Mouse (Mus musculus): ENCODE results near the gene Rgl1.

Gene Rgl1

DNA sequence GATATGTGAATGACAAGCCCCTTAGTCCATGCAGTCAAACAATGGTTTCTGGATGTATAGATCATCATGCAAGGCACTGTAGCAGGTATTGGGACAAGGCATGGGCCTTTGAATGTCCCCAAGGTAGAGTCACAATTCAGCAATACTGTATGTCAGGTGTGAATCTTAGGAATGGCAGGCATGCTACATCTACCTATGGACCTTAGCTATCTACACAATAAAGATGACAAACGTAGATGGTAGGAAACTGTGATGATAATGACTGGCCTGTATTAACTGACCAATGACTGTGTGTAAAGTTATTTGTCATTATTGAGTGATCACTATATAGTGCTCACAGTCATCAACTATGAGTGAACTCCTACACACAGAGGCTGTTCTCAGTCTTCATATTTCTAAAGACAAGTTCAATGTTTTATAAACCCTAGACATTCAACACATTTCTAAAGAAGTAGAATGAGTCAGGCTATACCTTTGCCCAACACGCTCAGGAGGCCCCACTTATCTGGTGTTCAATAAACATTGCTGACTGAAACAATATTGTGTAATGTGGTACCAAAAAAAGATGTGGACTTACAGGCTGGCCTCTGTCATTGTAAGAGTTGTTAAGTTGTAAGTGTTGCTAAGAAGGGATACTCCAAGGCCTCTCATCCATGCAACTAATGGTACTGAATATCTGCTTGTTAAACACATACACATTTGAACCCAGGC lies 222.5 kb downstream of the Rgl1 start:
- DNase-seq (ENCODE audit: low spot score) = no peak

DNA sequence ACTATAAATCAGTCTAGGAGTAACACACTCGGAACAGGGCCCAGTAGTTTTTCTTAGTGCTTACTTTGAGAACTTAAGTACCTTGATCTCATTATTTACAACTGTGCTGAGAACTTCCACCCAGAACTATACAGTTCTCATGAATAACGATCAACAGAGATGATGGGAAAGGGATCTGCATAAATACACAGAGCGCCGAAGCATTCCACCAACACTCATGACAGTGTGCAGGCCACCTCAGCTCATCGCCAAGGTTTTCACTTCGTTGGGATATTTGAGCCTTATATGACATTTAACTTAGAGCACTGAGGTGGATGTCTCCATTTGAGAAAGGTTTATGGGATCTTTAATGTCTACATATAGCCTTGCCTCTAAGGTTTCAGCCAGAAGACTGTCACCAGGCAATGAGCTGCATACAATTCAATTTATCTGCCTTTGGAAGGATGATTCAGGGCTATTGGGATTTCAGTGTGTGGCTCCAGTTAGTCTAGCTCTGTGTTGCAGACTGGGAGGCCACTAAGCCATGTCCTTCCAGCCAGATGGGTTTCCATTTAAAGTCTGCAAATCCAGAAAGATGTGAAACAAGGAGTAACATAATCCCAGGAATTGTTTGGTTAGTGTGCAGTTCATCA lies 223.3 kb downstream of the Rgl1 start:
- DNase-seq (ENCODE audit: low spot score) = no peak

DNA sequence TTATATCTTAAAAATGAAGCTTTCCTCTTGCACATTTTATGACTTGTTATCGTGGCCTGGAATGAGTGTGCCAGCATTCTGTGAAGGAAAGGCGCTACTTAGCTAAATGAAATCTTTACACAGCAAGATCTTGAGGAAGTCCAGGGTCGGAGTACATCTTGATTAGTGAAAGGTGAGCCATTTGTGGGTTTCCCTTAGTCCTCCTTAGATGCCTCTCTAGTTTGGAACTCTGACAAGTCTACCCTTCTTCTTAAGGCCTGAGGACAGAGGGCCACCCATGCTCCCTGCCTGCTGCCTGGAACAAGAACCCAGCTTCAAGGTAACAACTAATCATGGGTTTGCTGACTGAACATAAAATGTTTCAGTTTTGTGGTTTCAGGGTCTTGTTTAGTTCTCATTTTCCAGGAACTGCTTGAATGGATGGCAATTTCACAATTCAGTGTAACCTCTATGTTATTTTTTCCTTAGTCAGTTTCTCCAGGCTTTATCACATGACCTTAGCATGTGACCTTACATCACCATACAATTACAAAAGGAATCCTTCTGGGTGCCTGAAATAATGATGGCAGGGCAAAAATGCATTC lies 225.8 kb downstream of the Rgl1 start:
- DNase-seq (ENCODE audit: low spot score) = no peak

DNA sequence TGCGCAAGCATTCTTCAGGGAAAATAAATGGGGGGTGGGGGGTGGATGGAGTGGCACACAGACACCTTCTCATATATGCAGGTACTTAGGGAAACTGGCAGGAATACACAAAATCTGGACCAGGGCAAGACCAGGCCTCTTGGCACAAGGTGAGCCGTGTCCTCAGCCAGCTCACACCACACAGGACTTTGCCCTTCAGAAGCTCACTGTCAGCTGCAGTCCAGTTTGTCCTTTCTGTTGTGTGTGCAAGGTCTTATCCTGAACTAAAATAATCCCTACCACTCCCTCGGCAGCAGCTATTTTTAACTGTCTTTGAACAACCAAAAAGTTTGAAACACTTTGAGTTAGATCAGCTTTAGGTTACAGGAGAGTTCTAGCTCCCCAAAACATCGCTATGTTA lies 227.3 kb downstream of the Rgl1 start:
- DNase-seq (ENCODE audit: low spot score) = no peak

DNA sequence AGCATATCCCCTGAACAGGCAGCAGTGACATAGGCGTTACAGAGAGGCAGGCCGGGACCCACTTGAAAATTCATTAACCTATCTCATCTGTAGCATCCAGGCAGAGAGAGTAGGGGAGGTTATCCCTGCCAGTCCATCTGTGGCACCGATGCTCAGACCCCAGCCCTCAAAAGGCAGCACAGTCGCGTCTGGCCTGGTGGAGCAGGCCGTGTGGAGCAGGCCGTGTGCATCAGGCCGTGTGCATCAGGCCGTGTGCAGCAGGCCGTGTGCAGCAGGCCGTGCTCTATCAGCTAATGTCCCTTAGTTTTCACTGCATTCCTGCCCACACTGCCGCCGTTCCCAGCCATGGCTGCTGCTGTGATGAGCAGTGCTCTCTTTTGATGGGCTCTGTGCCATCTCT lies 229.0 kb downstream of the Rgl1 start:
- no peak for DNase-seq (ENCODE audit: low spot score)

DNA sequence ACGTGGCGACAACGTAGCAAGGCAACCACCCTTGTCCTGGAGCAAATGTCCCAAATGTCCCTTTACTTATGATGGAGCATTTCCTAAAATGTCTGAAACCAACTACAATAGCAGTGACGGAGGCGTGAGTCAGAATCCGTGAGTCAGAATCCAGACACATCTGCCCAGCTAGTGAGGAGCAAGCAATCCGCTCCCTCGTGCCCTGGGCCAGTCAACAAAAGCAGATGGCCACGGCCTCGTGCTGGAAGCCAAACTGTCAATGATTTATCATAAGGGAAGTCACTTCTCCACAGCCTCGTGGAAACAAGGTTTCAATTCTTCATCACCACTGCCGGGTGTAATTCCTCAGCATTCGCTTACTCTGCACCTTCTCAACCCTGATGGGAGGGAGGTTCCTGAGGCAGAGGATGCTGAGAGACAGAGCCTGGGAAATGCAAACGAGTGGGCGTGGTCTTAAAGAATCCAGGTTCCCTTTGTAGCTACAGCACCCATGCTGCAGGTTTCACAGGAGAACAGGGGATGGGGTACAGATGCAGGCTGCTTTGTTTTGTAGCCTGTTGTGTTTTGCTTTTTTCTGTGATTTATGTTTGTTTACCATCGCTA lies 229.6 kb downstream of the Rgl1 start:
- DNase-seq (ENCODE audit: low spot score) = no peak

DNA sequence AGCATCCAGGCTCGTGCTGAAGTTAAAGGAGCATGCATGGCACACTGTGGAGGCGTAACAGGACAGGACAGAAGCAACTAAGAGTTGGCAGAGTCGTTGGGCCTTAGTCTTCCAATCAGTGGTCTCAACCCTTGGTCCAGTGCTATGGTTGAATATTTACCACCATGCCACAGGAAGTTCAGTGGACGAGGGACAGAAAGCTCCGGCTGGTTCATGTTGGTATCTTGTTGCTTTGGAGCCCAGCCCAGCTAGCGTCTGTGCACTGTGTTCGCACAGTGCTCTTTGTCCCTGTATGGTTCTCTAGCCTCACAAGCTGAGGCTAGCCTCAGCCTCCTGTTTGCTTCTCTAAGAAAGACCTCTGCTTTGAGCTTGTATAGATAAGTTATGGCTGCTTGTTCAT lies 231.6 kb downstream of the Rgl1 start:
- no peak for DNase-seq (ENCODE audit: low spot score)

DNA sequence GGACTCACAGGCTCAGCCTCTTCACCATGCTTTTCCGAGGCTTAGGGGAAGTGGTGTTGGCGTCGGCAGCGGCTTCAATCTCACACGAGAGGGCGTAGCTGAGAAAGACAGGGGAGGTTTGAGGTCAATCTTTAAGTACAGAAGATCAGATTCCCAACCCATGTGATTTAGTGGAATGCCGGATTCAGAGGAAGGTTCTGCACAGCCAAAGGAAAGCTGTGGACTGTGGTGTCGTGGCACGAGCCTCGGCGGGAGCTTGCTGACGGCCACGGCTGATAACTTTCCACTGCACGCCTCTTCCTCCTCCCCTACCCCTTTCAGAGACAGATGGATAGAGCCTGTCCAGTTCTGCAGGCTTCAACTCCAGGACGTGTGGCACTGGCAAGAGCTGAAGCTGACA lies 234.7 kb downstream of the Rgl1 start:
- DNase-seq (ENCODE audit: low spot score) = no peak

DNA sequence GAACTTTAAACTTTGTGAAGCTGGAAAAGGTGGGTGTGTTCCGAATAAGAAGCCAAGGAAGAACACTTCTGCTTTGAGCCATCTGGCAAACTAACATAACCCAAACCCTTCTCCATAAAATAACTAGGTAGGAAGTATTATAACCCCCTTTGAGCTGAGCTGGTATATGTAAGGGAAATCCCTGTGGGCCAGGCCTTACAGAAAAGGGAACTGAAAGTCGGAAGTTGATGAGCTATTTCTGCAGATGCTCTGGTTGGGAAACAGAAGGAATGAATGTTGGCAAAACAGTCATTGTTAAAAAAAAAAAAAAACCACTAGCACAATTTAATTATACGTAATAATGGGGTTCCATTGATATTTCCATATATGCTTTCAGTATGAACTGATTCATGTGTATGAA lies 237.4 kb downstream of the Rgl1 start:
- no peak for DNase-seq (ENCODE audit: low spot score)

DNA sequence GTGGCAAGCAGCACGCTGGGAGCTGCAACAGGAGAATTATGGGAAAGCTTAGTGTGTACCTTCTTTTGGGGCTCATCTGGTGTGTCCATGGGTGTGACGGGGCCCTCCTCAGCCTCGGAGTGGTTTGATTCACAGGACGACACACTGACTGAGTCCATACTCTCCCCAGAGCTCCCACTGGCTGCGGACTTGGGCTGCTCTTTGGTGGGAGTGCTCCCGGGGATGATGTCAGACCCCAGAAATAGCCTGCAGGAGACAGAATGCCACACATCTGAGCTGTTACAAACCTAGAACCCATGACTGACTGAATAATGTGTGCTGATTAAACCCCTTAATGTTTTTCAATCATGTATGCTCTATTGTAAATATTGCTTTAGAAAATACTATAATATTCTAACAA lies 237.9 kb downstream of the Rgl1 start:
- no peak for DNase-seq (ENCODE audit: low spot score)

DNA sequence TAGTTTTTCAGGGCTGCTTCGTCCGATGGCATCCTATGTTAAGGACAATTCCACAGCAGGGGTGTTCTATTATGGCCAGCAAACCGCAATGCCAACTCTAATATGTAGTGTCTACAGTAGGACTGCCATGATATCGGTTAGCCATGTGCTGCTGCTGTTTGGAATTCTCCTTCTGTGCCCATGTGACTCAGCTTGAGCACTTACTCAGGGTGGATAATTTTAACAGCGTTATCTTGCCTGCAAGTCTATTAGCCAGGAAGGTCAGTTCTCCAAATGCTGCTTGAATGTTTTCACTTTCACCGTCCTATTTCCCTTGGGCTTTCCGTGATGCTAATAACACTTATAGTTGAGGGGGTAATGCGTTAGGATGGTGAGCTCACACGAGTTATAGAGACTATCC lies 240.0 kb downstream of the Rgl1 start:
- no peak for DNase-seq (ENCODE audit: low spot score)

DNA sequence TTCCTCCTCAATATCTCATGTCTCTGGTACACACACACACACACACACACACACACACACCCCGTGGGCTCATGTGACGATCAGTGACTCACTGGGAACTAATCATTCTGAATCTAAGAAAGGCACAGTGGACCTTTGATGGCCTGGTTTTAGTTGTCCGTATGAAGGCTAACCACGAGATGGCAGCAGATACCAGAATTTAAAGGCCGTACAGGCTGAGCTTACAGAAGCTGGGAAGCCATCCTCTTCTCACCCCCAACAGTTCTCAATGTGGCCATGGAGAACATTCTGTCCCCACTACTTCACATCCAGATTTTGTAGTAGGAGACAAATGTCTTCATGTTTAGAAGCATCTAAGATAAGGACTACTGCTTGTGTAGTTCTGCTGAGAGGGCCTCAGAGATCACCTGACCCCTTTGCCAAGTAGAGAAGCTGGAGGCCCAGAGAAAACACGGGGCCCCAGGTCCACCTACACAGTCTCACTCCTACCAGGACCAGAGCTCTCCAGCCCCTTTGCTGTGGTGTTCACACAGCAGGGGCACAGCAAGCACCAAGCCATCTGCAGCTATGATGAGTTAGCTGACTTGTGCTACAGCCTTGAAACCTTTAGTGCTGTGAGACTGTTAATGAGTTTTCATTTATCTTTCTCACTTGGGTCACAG lies 241.0 kb downstream of the Rgl1 start:
- peak; percentile 88 for DNase-seq (ENCODE audit: low spot score)

DNA sequence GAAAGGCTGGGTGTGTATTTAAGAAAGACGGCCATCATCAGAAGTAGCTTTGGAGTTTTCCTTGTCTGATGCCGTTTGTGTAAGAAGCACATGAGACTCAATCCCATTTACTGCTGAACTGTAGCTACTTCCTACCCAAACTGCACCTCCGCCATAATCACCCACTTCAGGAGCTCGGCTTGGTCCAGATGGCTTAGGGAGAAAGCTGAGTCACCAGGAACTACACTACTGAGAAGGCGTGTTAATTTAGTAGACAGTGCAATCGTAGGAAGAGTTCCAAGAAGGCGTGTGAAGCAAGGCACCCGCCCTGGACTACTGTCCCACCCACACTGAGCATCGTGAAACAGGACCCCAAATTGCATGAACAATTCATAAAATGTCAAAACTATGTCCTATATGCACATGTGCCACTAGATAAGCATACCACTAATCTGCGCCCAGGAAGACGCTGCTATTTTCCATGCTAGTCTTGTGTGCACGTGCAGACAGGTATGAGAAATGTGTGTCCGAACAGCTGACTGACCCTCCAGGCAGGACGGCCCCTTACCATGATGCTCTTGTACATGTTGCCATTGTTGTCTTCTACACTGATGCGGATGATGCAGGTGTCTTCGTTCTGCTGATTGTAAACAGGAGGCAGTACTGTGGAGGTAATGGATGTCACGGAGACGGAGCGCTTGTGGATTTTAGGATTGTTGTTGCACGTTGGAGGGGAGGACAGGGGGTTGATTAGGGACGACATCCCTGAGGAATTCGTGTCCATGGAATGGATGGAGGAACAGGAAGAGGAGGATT lies 241.9 kb downstream of the Rgl1 start:
- DNase-seq (ENCODE audit: low spot score) = peak; percentile 61

DNA sequence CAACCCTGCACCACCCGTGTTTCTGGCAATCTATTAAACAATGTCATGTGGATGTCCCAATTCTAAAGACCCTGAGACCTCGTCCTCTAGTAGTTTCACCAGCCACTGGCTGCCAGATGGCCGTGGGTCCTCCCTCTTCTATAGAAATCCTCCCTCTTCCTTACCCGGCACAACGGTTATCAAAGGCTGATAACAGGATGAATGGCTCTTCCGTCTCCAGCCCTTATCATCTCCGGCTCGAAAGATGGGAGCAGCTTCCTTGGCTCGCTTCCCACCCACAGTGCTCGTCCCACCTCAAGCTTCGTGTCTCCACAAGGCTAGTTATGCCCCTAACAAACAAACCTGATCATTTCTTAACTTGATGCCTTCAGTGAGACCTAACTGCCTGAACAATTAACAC lies 242.9 kb downstream of the Rgl1 start:
- DNase-seq (ENCODE audit: low spot score) = no peak

DNA sequence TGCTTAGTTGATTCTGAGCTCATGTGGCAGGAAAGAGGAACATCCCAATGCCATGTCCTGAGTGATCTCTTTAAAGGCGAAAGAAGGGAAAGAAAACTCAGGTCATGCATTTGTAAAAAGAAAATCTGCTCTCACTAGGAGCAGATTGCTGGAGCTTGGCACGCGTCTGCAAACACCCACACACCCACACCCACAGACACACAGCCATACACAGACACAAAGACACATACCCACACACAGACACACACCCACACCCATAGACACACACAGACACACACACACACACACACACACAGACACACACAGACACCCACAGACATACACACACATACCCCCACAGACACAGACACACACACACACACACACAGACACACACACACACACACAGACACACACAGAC lies 243.9 kb downstream of the Rgl1 start:
- peak; percentile 76 for DNase-seq (ENCODE audit: low spot score)

DNA sequence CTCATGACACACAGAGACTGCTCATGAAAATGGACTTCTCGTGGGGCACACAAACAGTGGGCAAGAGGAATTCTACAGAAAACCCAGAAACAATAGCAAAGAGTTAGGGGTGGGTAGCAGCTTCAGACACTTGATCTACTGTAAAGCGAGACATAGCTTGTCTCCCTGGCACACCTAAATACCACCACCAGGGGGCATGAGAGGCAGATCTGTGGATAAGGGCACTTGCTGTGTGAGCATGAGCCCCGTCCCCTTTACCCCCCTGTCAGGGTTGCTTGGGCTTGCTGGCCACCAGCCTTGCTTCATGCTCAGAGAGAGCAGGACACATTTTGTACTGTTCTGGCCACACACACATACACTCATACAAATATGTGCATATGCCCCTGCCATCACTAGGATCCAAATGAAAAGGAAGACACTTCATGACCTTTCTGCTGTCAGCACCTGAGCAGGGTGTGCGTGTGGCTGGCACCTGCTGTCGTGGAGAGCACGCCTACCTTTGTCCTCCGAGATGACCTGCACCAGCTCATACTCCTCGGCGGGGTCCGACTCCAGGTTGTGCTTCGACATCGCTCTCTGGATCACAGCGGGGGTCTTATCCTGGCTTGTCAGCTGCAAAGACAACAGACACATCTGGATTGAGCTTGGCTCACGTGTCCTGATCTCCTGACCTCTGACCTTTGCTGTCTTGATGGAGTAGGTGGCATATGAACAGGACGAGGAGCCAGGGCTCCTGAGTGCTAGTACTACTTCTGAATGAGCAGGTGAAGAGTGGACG lies 245.2 kb downstream of the Rgl1 start:
- peak; percentile 74 for DNase-seq (ENCODE audit: low spot score)

DNA sequence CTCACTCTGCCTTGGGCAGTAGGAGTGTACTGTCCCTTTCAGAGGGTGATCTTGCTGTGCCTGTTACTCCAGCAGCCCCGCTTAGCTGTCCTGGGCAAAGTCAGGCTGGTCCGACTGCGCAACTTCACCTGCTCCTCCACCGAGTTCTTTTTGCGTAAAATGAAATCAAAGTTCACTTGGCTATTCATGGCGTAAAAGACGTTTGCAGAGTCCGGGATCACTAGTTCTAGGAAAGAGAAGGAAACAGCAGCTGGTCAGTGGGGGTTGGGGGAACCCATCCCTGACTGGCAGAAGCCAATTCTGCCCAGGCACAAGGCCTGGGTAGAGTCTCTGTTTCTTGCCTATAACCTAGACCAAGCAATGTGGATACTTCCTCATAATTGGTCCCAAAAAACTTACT lies 247.2 kb downstream of the Rgl1 start:
- DNase-seq (ENCODE audit: low spot score) = no peak

DNA sequence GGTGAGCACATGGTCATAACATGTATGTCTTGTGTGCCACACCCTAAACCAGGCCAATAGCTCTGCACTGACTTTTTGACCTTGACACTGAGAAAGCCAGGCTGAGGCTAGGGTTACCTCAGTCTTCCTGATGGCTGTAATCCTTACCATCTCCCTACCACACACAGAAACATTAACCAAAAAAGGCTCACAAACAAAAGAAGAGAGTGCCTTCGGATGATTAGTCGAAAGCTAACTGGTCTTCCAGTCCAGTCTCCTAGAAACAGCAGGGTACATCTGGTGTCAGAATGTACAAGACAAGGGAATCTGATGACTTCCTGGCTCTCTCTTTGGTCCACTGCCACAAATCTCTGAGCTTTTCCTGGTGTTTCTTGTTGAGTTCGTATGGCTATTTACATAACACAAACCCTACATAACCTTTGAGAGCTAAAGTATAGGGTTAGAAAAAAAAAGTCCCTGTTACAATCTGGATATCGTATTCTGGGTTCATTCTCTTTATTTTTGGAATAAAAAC lies 249.0 kb downstream of the Rgl1 start:
- DNase-seq (ENCODE audit: low spot score) = no peak

DNA sequence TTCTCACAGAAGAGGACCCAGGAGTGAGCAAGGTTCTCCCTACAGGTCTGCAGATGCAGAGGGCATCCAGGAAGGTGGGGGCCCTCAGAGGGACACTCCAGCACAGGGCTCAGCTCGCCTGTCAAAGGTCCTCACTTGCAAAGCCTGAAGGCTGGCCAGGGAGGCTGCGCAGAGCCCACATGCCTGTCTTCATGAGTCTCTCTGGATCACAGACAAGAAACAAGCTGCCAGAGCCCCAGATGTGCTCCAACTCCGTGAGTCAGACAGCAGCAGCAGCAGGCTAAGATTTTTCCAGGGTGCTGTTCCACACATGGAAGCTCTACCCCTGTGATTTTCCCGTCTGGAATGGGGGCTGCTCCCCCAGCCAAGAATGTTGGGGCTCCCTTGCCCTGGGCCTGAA lies 251.9 kb downstream of the Rgl1 start:
- no peak for DNase-seq (ENCODE audit: low spot score)

DNA sequence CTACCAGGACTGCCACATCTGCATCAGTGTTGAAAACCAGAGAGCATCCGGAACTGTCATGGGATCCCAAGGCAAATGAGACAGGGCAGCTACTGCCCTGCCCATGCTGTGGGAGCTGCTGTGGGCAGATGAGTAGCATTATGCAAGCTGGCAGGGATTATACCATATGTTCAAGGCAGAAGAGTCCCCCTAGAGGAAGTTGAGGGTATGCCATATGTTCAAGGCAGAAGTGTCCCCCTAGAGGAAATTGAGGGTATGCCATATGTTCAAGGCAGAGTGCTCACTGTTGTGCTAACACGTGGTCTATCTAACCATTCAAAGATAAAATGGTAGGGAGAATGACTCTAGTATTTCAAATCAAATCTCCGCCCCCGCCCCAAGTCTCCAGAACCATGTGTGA lies 254.9 kb downstream of the Rgl1 start:
- DNase-seq (ENCODE audit: low spot score) = no peak
